Comparison of ENCODE assay signal across 8 mouse cellular contexts in genomic region chr9:49571695-49572510, GRCm38 (mm10).
A peak's percentile ranks its signal among the peaks of the same experiment; 100 is the strongest.
DNase-seq lines count a peak whose midpoint lies in the region; ATAC-seq lines count a peak whose summit lies in the region.

No protein-coding gene starts in this region.

- no peak overlapping the region for H3K4me2 ChIP-seq in forebrain, embryonic 11.5 days (ENCODE audit: low read depth, low read length, severe bottlenecking)
- no peak overlapping the region for H3K4me2 ChIP-seq in hindbrain, embryonic 11.5 days (replicated peaks; ENCODE audit: low read depth, low read length)
- no peak overlapping the region for H3K4me2 ChIP-seq in neural tube, embryonic 14.5 days (ENCODE audit: low read depth, low read length)

- WGBS in forebrain, embryonic 10.5 days: 60% methylated on average over 9 of the region's 9 CpGs
- 65% methylated on average over 9 of the region's 9 CpGs for WGBS in forebrain, embryonic 11.5 days
- 55% methylated on average over 9 of the region's 9 CpGs for WGBS in hindbrain, embryonic 11.5 days
- 48% methylated on average over 9 of the region's 9 CpGs for WGBS in neural tube, embryonic 14.5 days

- peaks cover 28% of the 10 kb centered on the region for H3K4me1 ChIP-seq in forebrain, embryonic 10.5 days
- peaks cover 13% of the 10 kb centered on the region for H3K4me1 ChIP-seq in forebrain, embryonic 11.5 days (replicated peaks; ENCODE audit: control insufficient read depth, insufficient read depth, low read length)
- H3K4me1 ChIP-seq in hindbrain, embryonic 11.5 days (replicated peaks; ENCODE audit: control insufficient read depth, insufficient read depth, low read length): peaks cover 12% of the 10 kb centered on the region; the same call in 1 of the 2 replicates
- peaks cover 43% of the 10 kb centered on the region for H3K4me1 ChIP-seq in neural tube, embryonic 14.5 days (ENCODE audit: control insufficient read depth, insufficient read depth, low read length)

- no peaks in the 10 kb centered on the region for H3K9me3 ChIP-seq in forebrain, embryonic 10.5 days
- no peaks in the 10 kb centered on the region for H3K9me3 ChIP-seq in forebrain, embryonic 11.5 days (ENCODE audit: control insufficient read depth, low read length)
- H3K9me3 ChIP-seq in hindbrain, embryonic 11.5 days (ENCODE audit: control insufficient read depth, low read length): no peaks in the 10 kb centered on the region
- no peaks in the 10 kb centered on the region for H3K9me3 ChIP-seq in neural tube, embryonic 14.5 days (ENCODE audit: control insufficient read depth, low read length)

- peak overlapping the region; percentile 76 for H3K27ac ChIP-seq in forebrain, embryonic 10.5 days
- H3K27ac ChIP-seq in forebrain, embryonic 11.5 days (ENCODE audit: low read depth, low read length): no peak overlapping the region
- H3K27ac ChIP-seq in hindbrain, embryonic 11.5 days (ENCODE audit: low read depth, low read length): 0 out of 2 replicates have a peak overlapping the region, but pooled peaks have one; percentile 68
- H3K27ac ChIP-seq in neural tube, embryonic 14.5 days (ENCODE audit: low read depth, low read length): peak overlapping the region; percentile 60

- no peak for ATAC-seq in forebrain, embryonic 11.5 days (replicated peaks; ENCODE audit: low FRiP score)
- ATAC-seq in hindbrain, embryonic 11.5 days (ENCODE audit: low FRiP score): no peak
- ATAC-seq in neural tube, embryonic 14.5 days (ENCODE audit: low read depth): no peak

- no peaks in the 10 kb centered on the region for H3K27me3 ChIP-seq in forebrain, embryonic 10.5 days (ENCODE audit: poor library complexity, severe bottlenecking)
- no peaks in the 10 kb centered on the region for H3K27me3 ChIP-seq in forebrain, embryonic 11.5 days (ENCODE audit: control insufficient read depth, insufficient read depth, low read length)
- H3K27me3 ChIP-seq in hindbrain, embryonic 11.5 days (ENCODE audit: control insufficient read depth, insufficient read depth, low read length): no peaks in the 10 kb centered on the region
- H3K27me3 ChIP-seq in neural tube, embryonic 14.5 days (ENCODE audit: control insufficient read depth, insufficient read depth, low read length): no peaks in the 10 kb centered on the region

- H3K4me3 ChIP-seq in forebrain, embryonic 10.5 days: no peak overlapping the region
- H3K4me3 ChIP-seq in forebrain, embryonic 11.5 days (ENCODE audit: low read depth, low read length): no peak overlapping the region
- no peak overlapping the region for H3K4me3 ChIP-seq in hindbrain, embryonic 11.5 days (ENCODE audit: low read depth, low read length)
- H3K4me3 ChIP-seq in neural tube, embryonic 14.5 days (ENCODE audit: low read depth, low read length): no peak overlapping the region

- H3K36me3 ChIP-seq in forebrain, embryonic 10.5 days (replicated peaks): peaks cover 4% of the 10 kb centered on the region; the same call in 1 of the 2 replicates
- no peaks in the 10 kb centered on the region for H3K36me3 ChIP-seq in forebrain, embryonic 11.5 days (ENCODE audit: control insufficient read depth, insufficient read depth, low read length)
- H3K36me3 ChIP-seq in hindbrain, embryonic 11.5 days (ENCODE audit: control insufficient read depth, insufficient read depth, low read length): peaks cover 6% of the 10 kb centered on the region; the same call in 1 of the 2 replicates
- H3K36me3 ChIP-seq in neural tube, embryonic 14.5 days (ENCODE audit: control insufficient read depth, insufficient read depth, low read length): peaks cover 15% of the 10 kb centered on the region

- no peak for DNase-seq in forebrain, embryonic 10.5 days (ENCODE audit: extremely low spot score, low spot score)
- no peak for DNase-seq in forebrain, embryonic 11.5 days (ENCODE audit: low spot score)
- DNase-seq in right cerebral cortex, adult 2 months (ENCODE audit: low spot score in 2 of 2): peak; percentile 43 to 66
- DNase-seq in right cerebral cortex, postnatal 4 days: no peak
- DNase-seq in hindbrain, embryonic 11.5 days (ENCODE audit: low spot score): peak; percentile 15
- DNase-seq in retina, embryonic 14.5 days (ENCODE audit: low spot score): no peak
- no peak for DNase-seq in kidney, postnatal 14 days

- H3K9ac ChIP-seq in forebrain, embryonic 11.5 days (ENCODE audit: low read length): no peak overlapping the region
- no peak overlapping the region for H3K9ac ChIP-seq in hindbrain, embryonic 11.5 days (ENCODE audit: low read depth, low read length)
- H3K9ac ChIP-seq in neural tube, embryonic 14.5 days (replicated peaks; ENCODE audit: low read depth, low read length): no peak overlapping the region

Comparison
In these comparisons a context has a peak if more than half of its experiments do, and no peak if none do; other contexts are left out.
1. DNase-seq: peak in right cerebral cortex, adult 2 months (2 of 2) and hindbrain, embryonic 11.5 days (single experiment); none in forebrain, embryonic 10.5 days (single experiment), forebrain, embryonic 11.5 days (single experiment), right cerebral cortex, postnatal 4 days (single experiment), retina, embryonic 14.5 days (single experiment) and kidney, postnatal 14 days (single experiment).